Comparison of ENCODE assay signal across 13 mouse cellular contexts in the genomic region with DNA sequence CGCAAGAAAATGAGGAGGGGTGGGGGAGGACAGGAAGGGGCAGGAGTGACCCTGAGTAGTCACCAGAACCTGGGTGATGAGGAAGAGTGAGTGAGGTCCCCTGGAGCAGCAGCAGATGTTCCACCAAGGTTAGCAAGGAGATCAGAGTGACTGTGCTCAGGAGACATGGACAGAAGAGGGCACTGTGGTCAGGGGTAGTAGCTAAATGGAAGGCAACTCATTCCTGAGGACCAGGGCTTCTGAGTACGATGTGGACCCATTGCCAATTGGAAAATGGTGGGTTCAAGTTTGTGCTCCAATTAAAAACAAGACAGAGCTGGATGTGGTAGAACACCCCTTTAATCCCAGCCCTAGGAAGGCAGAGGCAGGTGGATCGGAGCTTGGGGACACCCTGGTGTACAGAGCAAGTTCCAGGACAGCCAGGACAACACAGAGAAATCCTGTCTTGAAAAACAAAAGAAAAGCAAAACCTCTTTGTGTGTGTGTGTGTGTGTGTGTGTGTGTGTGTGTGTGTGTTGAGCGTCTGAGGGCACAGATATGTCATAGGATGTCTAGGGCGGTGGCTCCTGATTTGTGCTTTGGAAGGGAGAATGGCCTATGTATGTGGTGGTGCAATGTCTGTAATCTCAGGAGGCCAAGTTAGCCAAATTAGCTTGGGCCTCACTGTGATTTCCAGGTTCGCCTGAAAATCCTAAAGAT. TPM values are rescaled to one million over a fixed set of nuclear protein-coding genes. Genes with fewer than 3 reads are reported as not detected.
DNase-seq lines count a peak whose midpoint lies in the region; ATAC-seq and TF ChIP-seq lines count a peak whose summit lies in the region.
"Had no signal": no experiment of that assay in that cellular context is flagged by ENCODE, and none has a peak within 500 bp of the region (broad histone marks: within the 10 kb centered on the region; RNA-seq: fewer than 3 reads in every experiment).

No protein-coding gene starts in this region.

- no peak overlapping the region for H3K4me2 ChIP-seq in hindbrain, postnatal 0 days (ENCODE audit: low read depth, low read length)
- no peak overlapping the region for H3K4me2 ChIP-seq in hindbrain, embryonic 12.5 days (replicated peaks)
- H3K4me2 ChIP-seq in midbrain, embryonic 13.5 days (replicated peaks): no peak overlapping the region
- H3K4me2 ChIP-seq in forebrain, embryonic 15.5 days (replicated peaks): no peak overlapping the region
- H3K4me2 ChIP-seq: neural tube, embryonic 13.5 days had no signal

- H3K9me3 ChIP-seq in hindbrain, postnatal 0 days (ENCODE audit: low read length): no peaks in the 10 kb centered on the region
- no peaks in the 10 kb centered on the region for H3K9me3 ChIP-seq in hindbrain, embryonic 12.5 days (replicated peaks)
- no peaks in the 10 kb centered on the region for H3K9me3 ChIP-seq in midbrain, embryonic 13.5 days
- H3K9me3 ChIP-seq in forebrain, embryonic 15.5 days: no peaks in the 10 kb centered on the region
- H3K9me3 ChIP-seq: neural tube, embryonic 13.5 days had no signal

- no peaks in the 10 kb centered on the region for H3K4me1 ChIP-seq in hindbrain, postnatal 0 days (ENCODE audit: insufficient read depth, low read length)
- H3K4me1 ChIP-seq in hindbrain, embryonic 12.5 days: no peaks in the 10 kb centered on the region
- H3K4me1 ChIP-seq in bone marrow, adult 2 months (ENCODE audit: control insufficient read depth, insufficient read depth, low read length): peaks cover 1% of the 10 kb centered on the region; the same call in 1 of the 2 replicates
- H3K4me1 ChIP-seq in midbrain, embryonic 13.5 days (replicated peaks): 0 out of 2 replicates have a peak, but pooled peaks cover 3% of the 10 kb centered on the region
- H3K4me1 ChIP-seq in forebrain, embryonic 15.5 days: 0 out of 2 replicates have a peak, but pooled peaks cover under 1% of the 10 kb centered on the region
- H3K4me1 ChIP-seq: neural tube, embryonic 13.5 days had no signal

- no peak overlapping the region for H3K9ac ChIP-seq in hindbrain, postnatal 0 days (replicated peaks; ENCODE audit: low read length)
- H3K9ac ChIP-seq in hindbrain, embryonic 12.5 days: no peak overlapping the region
- H3K9ac ChIP-seq in midbrain, embryonic 13.5 days (replicated peaks): no peak overlapping the region
- no peak overlapping the region for H3K9ac ChIP-seq in forebrain, embryonic 15.5 days (replicated peaks)
- H3K9ac ChIP-seq: neural tube, embryonic 13.5 days had no signal

- 0 out of 2 replicates have a peak, but pooled peaks cover 2% of the 10 kb centered on the region for H3K36me3 ChIP-seq in hindbrain, postnatal 0 days (ENCODE audit: insufficient read depth, low read length)
- peaks cover 27% of the 10 kb centered on the region for H3K36me3 ChIP-seq in hindbrain, embryonic 12.5 days
- peaks cover 36% of the 10 kb centered on the region for H3K36me3 ChIP-seq in midbrain, embryonic 13.5 days
- no peaks in the 10 kb centered on the region for H3K36me3 ChIP-seq in forebrain, embryonic 15.5 days

- 85% methylated on average over 6 of the region's 6 CpGs for WGBS in hindbrain, postnatal 0 days
- 89% methylated on average over 6 of the region's 6 CpGs for WGBS in hindbrain, embryonic 12.5 days
- WGBS in bone marrow, adult 2 months: 63% methylated on average over 6 of the region's 6 CpGs
- WGBS in midbrain, embryonic 13.5 days: 92% methylated on average over 6 of the region's 6 CpGs
- WGBS in forebrain, embryonic 15.5 days: 89% methylated on average over 6 of the region's 6 CpGs

- DNase-seq in hindbrain, postnatal 0 days (ENCODE audit: low spot score): no peak
- DNase-seq in CD4-positive helper T cell, adult 2 months (ENCODE audit: low read depth, low spot score): peak; percentile 65
- peak; percentile 37 for DNase-seq in lung, postnatal 14 days
- DNase-seq: adrenal gland, adult 8-10 months; gastrocnemius, postnatal 25 days; right cerebral cortex, postnatal 14 days had no signal

- H3K4me3 ChIP-seq in hindbrain, postnatal 0 days (ENCODE audit: low read length): no peak overlapping the region
- H3K4me3 ChIP-seq in hindbrain, embryonic 12.5 days: no peak overlapping the region
- H3K4me3 ChIP-seq in bone marrow, adult 2 months (replicated peaks; ENCODE audit: control insufficient read depth, low read depth, low read length): no peak overlapping the region
- H3K4me3 ChIP-seq in midbrain, embryonic 13.5 days (replicated peaks): no peak overlapping the region
- H3K4me3 ChIP-seq in forebrain, embryonic 15.5 days: no peak overlapping the region
- H3K4me3 ChIP-seq: neural tube, embryonic 13.5 days had no signal

- H3K27ac ChIP-seq in hindbrain, postnatal 0 days: no peak overlapping the region
- H3K27ac ChIP-seq in hindbrain, embryonic 12.5 days: no peak overlapping the region
- H3K27ac ChIP-seq in bone marrow, adult 2 months (ENCODE audit: control insufficient read depth, insufficient read depth, low read depth, low read length, poor library complexity): no peak overlapping the region
- H3K27ac ChIP-seq in midbrain, embryonic 13.5 days: no peak overlapping the region
- H3K27ac ChIP-seq in forebrain, embryonic 15.5 days (replicated peaks): no peak overlapping the region
- H3K27ac ChIP-seq: neural tube, embryonic 13.5 days had no signal

- no peaks in the 10 kb centered on the region for H3K27me3 ChIP-seq in hindbrain, postnatal 0 days (ENCODE audit: insufficient read depth, low read length)
- H3K27me3 ChIP-seq in hindbrain, embryonic 12.5 days: no peaks in the 10 kb centered on the region
- H3K27me3 ChIP-seq in midbrain, embryonic 13.5 days: no peaks in the 10 kb centered on the region
- H3K27me3 ChIP-seq in forebrain, embryonic 15.5 days: no peaks in the 10 kb centered on the region
- H3K27me3 ChIP-seq: neural tube, embryonic 13.5 days had no signal

- no peak for ATAC-seq in hindbrain, postnatal 0 days
- ATAC-seq in hindbrain, embryonic 12.5 days (ENCODE audit: low FRiP score): no peak
- ATAC-seq in monocyte, adult 5-6 weeks (replicated peaks; ENCODE audit: insufficient number of reproducible peaks, low FRiP score, low TSS enrichment, poor library complexity, severe bottlenecking): no peak
- ATAC-seq in midbrain, embryonic 13.5 days: no peak
- ATAC-seq in forebrain, embryonic 15.5 days (replicated peaks): no peak

- TF ChIP-seq POLR2A in bone marrow, adult 2 months (IDR thresholded peaks at IDR 0.05; ENCODE audit: borderline replicate concordance, control insufficient read depth, low read depth, low read length): no peak

- TF ChIP-seq CTCF in hindbrain, postnatal 0 days (IDR thresholded peaks at IDR 0.05; ENCODE audit: low read depth): peak; percentile 49
- TF ChIP-seq CTCF in bone marrow, adult 2 months (IDR thresholded peaks at IDR 0.05; ENCODE audit: control insufficient read depth, insufficient read depth, low read length): peak; percentile 56

RNA-seq across cellular contexts. Expression of gene C1qtnf9, which starts 56.2 kb away (rescaled TPM):
- not detected in 2 replicates for total RNA-seq in hindbrain, postnatal 0 days (2014; rRNA removed)
- polyA plus RNA-seq in hindbrain, postnatal 0 days (2015; fragmentation: Nextera tagmentation; extraction: Ambion mirVana): 0.19 and 0.24 TPM in 2 replicates
- polyA plus RNA-seq in hindbrain, embryonic 12.5 days (2016; fragmentation: Nextera tagmentation; extraction: Ambion mirVana): 0.20 and 0.43 TPM in 2 replicates
- polyA plus RNA-seq in bone marrow, adult 2 months (2011; ENCODE audit: insufficient read depth, insufficient read length, low replicate concordance, missing spikeins): 0.68 TPM in 1 of 2 replicates, not detected in the other
- total RNA-seq in monocyte, adult 5-6 weeks (2017): 0.39 TPM in 1 of 3 replicates, not detected in the others
- polyA plus RNA-seq in midbrain, embryonic 13.5 days (2015; fragmentation: Nextera tagmentation; extraction: Ambion mirVana): 0.10 TPM in 1 of 2 replicates, not detected in the other
- polyA plus RNA-seq in forebrain, embryonic 15.5 days (2015; fragmentation: Nextera tagmentation; extraction: Ambion mirVana): 0.13 and 0.17 TPM in 2 replicates
- total RNA-seq: MEL had no signal
